Mouse (Mus musculus): ENCODE data around the gene Tmem205. TPM values are rescaled to one million over a fixed set of nuclear protein-coding genes. Genes with fewer than 3 reads are reported as not detected.

Gene Tmem205
- polyA plus RNA-seq, 1 experiment from 2014 or later: 58.8 TPM

Other genes with a start within 250 kb of the Tmem205 start
- gene Ldlr, start 204.1 kb downstream of the Tmem205 start, polyA plus RNA-seq (2014; fragmentation: Nextera tagmentation; extraction: Ambion mirVana): 7.3 and 10.8 TPM in 2 replicates
- gene Spc24, start 167.3 kb downstream of the Tmem205 start, polyA plus RNA-seq (2014; fragmentation: Nextera tagmentation; extraction: Ambion mirVana): 82.9 and 97.9 TPM in 2 replicates
- 11.1 and 11.6 TPM in 2 replicates for gene Kank2, start 128.8 kb downstream of the Tmem205 start, polyA plus RNA-seq (2014; fragmentation: Nextera tagmentation; extraction: Ambion mirVana)
- gene Angptl8, start 92.0 kb downstream of the Tmem205 start, polyA plus RNA-seq (2014; fragmentation: Nextera tagmentation; extraction: Ambion mirVana): 1.4 and 1.6 TPM in 2 replicates
- 42.4 and 44.5 TPM in 2 replicates for gene Dock6, start 74.9 kb downstream of the Tmem205 start, polyA plus RNA-seq (2014; fragmentation: Nextera tagmentation; extraction: Ambion mirVana)
- gene Rab3d, start 9.4 kb downstream of the Tmem205 start, polyA plus RNA-seq (2014; fragmentation: Nextera tagmentation; extraction: Ambion mirVana): 7.8 and 9.0 TPM in 2 replicates
- 2.4 and 3.0 TPM in 2 replicates for gene Ccdc159, start 85 bp downstream of the Tmem205 start, polyA plus RNA-seq (2014; fragmentation: Nextera tagmentation; extraction: Ambion mirVana)
- gene Plppr2, start 9.5 kb upstream of the Tmem205 start, polyA plus RNA-seq (2014; fragmentation: Nextera tagmentation; extraction: Ambion mirVana): 2.4 and 4.5 TPM in 2 replicates
- gene Swsap1, start 28.2 kb upstream of the Tmem205 start, polyA plus RNA-seq (2014; fragmentation: Nextera tagmentation; extraction: Ambion mirVana): 8.3 and 9.8 TPM in 2 replicates
- 2.6 and 4.9 TPM in 2 replicates for gene Epor, start 36.0 kb upstream of the Tmem205 start, polyA plus RNA-seq (2014; fragmentation: Nextera tagmentation; extraction: Ambion mirVana)
- gene Rgl3, start 61.9 kb upstream of the Tmem205 start, polyA plus RNA-seq (2014; fragmentation: Nextera tagmentation; extraction: Ambion mirVana): 0.66 and 0.97 TPM in 2 replicates
- gene Ccdc151, start 75.1 kb upstream of the Tmem205 start, polyA plus RNA-seq (2014; fragmentation: Nextera tagmentation; extraction: Ambion mirVana): 0.23 TPM in 1 of 2 replicates, not detected in the other
- 56.3 and 56.6 TPM in 2 replicates for gene Prkcsh, start 75.2 kb upstream of the Tmem205 start, polyA plus RNA-seq (2014; fragmentation: Nextera tagmentation; extraction: Ambion mirVana)
- gene Elavl3, start 124.5 kb upstream of the Tmem205 start, polyA plus RNA-seq (2014; fragmentation: Nextera tagmentation; extraction: Ambion mirVana): 0.19 and 0.65 TPM in 2 replicates
- not detected in 2 replicates for gene Gm49318, start 143.7 kb upstream of the Tmem205 start, polyA plus RNA-seq (2014; fragmentation: Nextera tagmentation; extraction: Ambion mirVana)
- gene Zfp653, start 143.8 kb upstream of the Tmem205 start, polyA plus RNA-seq (2014; fragmentation: Nextera tagmentation; extraction: Ambion mirVana): 6.7 and 7.6 TPM in 2 replicates
- gene Ecsit, start 157.9 kb upstream of the Tmem205 start, polyA plus RNA-seq (2014; fragmentation: Nextera tagmentation; extraction: Ambion mirVana): 50.5 and 58.1 TPM in 2 replicates
- gene Cnn1, start 171.7 kb upstream of the Tmem205 start, polyA plus RNA-seq (2014; fragmentation: Nextera tagmentation; extraction: Ambion mirVana): 227 and 239 TPM in 2 replicates
- gene Elof1, start 189.6 kb upstream of the Tmem205 start, polyA plus RNA-seq (2014; fragmentation: Nextera tagmentation; extraction: Ambion mirVana): 117 and 129 TPM in 2 replicates
- gene Acp5, start 208.2 kb upstream of the Tmem205 start, polyA plus RNA-seq (2014; fragmentation: Nextera tagmentation; extraction: Ambion mirVana): 3.6 and 4.9 TPM in 2 replicates
- gene Pigyl, start 229.3 kb upstream of the Tmem205 start, polyA plus RNA-seq (2014; fragmentation: Nextera tagmentation; extraction: Ambion mirVana): 51.9 and 53.4 TPM in 2 replicates

All from heart, embryonic 14.5 days (tissue).